Mouse (Mus musculus): Measurements from ENCODE around the gene Gad2. TPM values are rescaled to one million over a fixed set of nuclear protein-coding genes. Genes with fewer than 3 reads are reported as not detected.

Gad2 gene
- polyA plus RNA-seq, 1 experiment from 2014 or later: 0.17 TPM

DNA sequence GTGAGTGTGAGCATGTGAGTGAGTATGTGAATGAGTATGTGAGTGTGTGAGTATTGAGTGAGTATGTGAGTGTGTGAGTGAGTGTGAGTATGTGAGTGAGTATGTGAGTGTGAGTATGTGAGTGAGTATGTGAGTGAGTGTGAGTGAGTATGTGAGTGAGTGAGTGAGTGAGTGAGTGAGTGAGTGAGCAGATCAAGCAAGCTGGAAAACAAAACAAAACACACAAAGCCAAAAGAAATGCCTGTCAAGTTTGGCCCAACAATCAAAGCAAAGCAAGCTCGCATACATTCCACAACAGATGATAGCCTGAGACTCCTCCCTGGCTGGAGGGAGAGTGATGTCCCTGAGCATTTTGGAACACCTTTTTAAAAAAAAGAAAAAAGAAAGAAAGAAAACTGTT lies 118.4 kb downstream of the Gad2 start:
- no peak overlapping the region for H3K4me2 ChIP-seq
- H3K4me3 ChIP-seq (replicated peaks): no peak overlapping the region
- no peak overlapping the region for H3K27ac ChIP-seq
- no peak overlapping the region for H3K9ac ChIP-seq
- H3K4me1 ChIP-seq: no peaks in the 10 kb centered on the region
- no peaks in the 10 kb centered on the region for H3K9me3 ChIP-seq
- H3K27me3 ChIP-seq (replicated peaks): no peaks in the 10 kb centered on the region
- H3K36me3 ChIP-seq: no peaks in the 10 kb centered on the region
- WGBS: 59% methylated on average over 1 of the region's 1 CpGs
- ATAC-seq (ENCODE audit: insufficient read depth, low FRiP score, low read depth): no peak

DNA sequence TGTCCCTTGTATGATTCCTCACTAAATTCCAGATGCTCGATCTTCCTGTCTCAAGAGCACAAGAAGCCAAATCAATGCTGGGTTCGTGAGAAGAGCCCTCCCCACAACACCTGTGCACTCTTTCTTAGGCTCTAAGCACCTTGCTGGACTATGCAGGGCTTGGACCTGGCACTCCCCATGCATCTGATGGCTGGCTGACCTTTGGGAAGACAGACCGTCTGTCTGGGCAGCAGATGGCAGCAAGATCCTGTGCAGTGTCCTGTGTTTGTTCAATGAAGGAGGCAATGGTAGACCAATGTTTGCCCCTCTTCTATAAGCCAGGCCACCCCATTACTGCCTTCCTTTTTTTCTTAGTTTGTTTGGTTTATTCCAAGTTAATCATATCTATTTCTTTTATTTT lies 119.2 kb downstream of the Gad2 start:
- no peaks in the 10 kb centered on the region for H3K27me3 ChIP-seq (replicated peaks)
- no peak overlapping the region for H3K4me2 ChIP-seq
- H3K9me3 ChIP-seq: no peaks in the 10 kb centered on the region
- H3K36me3 ChIP-seq: no peaks in the 10 kb centered on the region
- ATAC-seq (ENCODE audit: insufficient read depth, low FRiP score, low read depth): no peak
- no peak overlapping the region for H3K4me3 ChIP-seq (replicated peaks)
- 57% methylated on average over 3 of the region's 3 CpGs for WGBS
- no peak overlapping the region for H3K9ac ChIP-seq
- no peak overlapping the region for H3K27ac ChIP-seq
- no peaks in the 10 kb centered on the region for H3K4me1 ChIP-seq

Small RNA genes within 50 kb of the gene (microRNA-seq; reads per million reads assigned to microRNA genes)
- gene Gm23636: not detected
- not detected for gene Mir3967

Other genes starting within 250 kb of the Gad2 start
- 2.0 and 4.2 TPM in 2 replicates for gene Apbb1ip, start 151.9 kb downstream of the Gad2 start, polyA plus RNA-seq (2015; fragmentation: Nextera tagmentation; extraction: Ambion mirVana)

Measured in stomach, embryonic 15.5 days (tissue).